26 mouse cellular contexts compared by ENCODE assay signal in genomic region chr15:102723358-102724135, GRCm38 (mm10). TPM values are rescaled to one million over a fixed set of nuclear protein-coding genes. Genes with fewer than 3 reads are reported as not detected.
DNase-seq lines count a peak whose midpoint lies in the region; ATAC-seq and TF ChIP-seq lines count a peak whose summit lies in the region.
"Had no signal": no experiment of that assay in that cellular context is flagged by ENCODE, and none has a peak within 500 bp of the region (broad histone marks: within the 10 kb centered on the region; RNA-seq: fewer than 3 reads in every experiment).

No protein-coding gene starts in this region.

- H3K27me3 ChIP-seq in heart, embryonic 15.5 days, result no peaks in the 10 kb centered on the region
- H3K27me3 ChIP-seq in C2C12 (ENCODE audit: control insufficient read depth, insufficient read depth, insufficient read length), result no peaks in the 10 kb centered on the region
- peaks cover 10% of the 10 kb centered on the region; the same call in 1 of the 2 replicates for H3K27me3 ChIP-seq in forebrain, embryonic 10.5 days (ENCODE audit: poor library complexity, severe bottlenecking)
- H3K27me3 ChIP-seq: forebrain, embryonic 15.5 days; hindbrain, embryonic 15.5 days had no signal

- H3ac ChIP-seq in C2C12 (ENCODE audit: control insufficient read depth, insufficient read length, low read depth), result no peak overlapping the region

- no peak for ATAC-seq in heart, embryonic 15.5 days (replicated peaks; ENCODE audit: insufficient number of reproducible peaks, insufficient read depth, low FRiP score, low read depth)
- ATAC-seq: CD4-positive, CD25-positive, alpha-beta regulatory T cell, adult 4 months; inflammation-experienced regulatory T-cells, adult 6 months had no signal

- DNase-seq in heart, postnatal 4 days, result no peak
- peak; percentile 28 for DNase-seq in Muller cell, postnatal 12 days (ENCODE audit: inconsistent ontology term)
- DNase-seq in forebrain, embryonic 10.5 days (ENCODE audit: extremely low spot score, low spot score), result no peak
- DNase-seq in ovary, postnatal 10 days (ENCODE audit: low spot score), result no peak
- DNase-seq: adrenal gland, adult 8-10 months; cerebellum, adult 11 months; cerebellum, adult 9-10 months; gastrocnemius, postnatal 25 days; heart, adult 2 months; kidney, adult 11 months; kidney, postnatal 14 days; layer of hippocampus, adult 9-11 months; liver; retina, postnatal 1 day; right cerebral cortex, postnatal 14 days; thymus, postnatal 4 days had no signal

- WGBS in heart, embryonic 15.5 days, result 73% methylated on average over 10 of the region's 10 CpGs
- WGBS in forebrain, embryonic 10.5 days, result 92% methylated on average over 10 of the region's 10 CpGs

- H3K4me2 ChIP-seq in heart, embryonic 15.5 days, result no peak overlapping the region
- H3K4me2 ChIP-seq: forebrain, embryonic 15.5 days had no signal

- H3K36me3 ChIP-seq in heart, embryonic 15.5 days, result peaks cover 8% of the 10 kb centered on the region; the same call in 1 of the 2 replicates
- no peaks in the 10 kb centered on the region for H3K36me3 ChIP-seq in C2C12 (ENCODE audit: control insufficient read depth, insufficient read depth)
- H3K36me3 ChIP-seq in forebrain, embryonic 10.5 days (replicated peaks), result no peaks in the 10 kb centered on the region

- H3K9me3 ChIP-seq in heart, embryonic 15.5 days (replicated peaks), result no peaks in the 10 kb centered on the region
- no peaks in the 10 kb centered on the region for H3K9me3 ChIP-seq in forebrain, embryonic 10.5 days
- H3K9me3 ChIP-seq: forebrain, embryonic 15.5 days; hindbrain, embryonic 10.5 days; hindbrain, embryonic 15.5 days; midbrain, embryonic 13.5 days had no signal

- no peaks in the 10 kb centered on the region for H3K79me3 ChIP-seq in C2C12 (ENCODE audit: low read depth)

- H3K27ac ChIP-seq in heart, embryonic 15.5 days, result peak overlapping the region; percentile 93; the same call in 1 of the 2 replicates
- H3K27ac ChIP-seq in forebrain, embryonic 10.5 days, result no peak overlapping the region
- H3K27ac ChIP-seq: liver, embryonic 14.5 days; macrophage; midbrain, embryonic 13.5 days had no signal

- no peak overlapping the region for H3K9ac ChIP-seq in heart, embryonic 15.5 days
- H3K9ac ChIP-seq: forebrain, embryonic 15.5 days; hindbrain, embryonic 15.5 days; liver, embryonic 14.5 days; midbrain, embryonic 13.5 days had no signal

- no peak for TF ChIP-seq CTCF in C2C12 (IDR thresholded peaks at IDR 0.05; ENCODE audit: control insufficient read depth, insufficient read depth, insufficient read length)

- H3K79me2 ChIP-seq in C2C12 (ENCODE audit: control insufficient read depth, insufficient read depth), result no peaks in the 10 kb centered on the region

- H3K4me3 ChIP-seq in heart, embryonic 15.5 days, result no peak overlapping the region
- no peak overlapping the region for H3K4me3 ChIP-seq in C2C12 (ENCODE audit: insufficient read depth, poor library complexity, severe bottlenecking)
- H3K4me3 ChIP-seq in forebrain, embryonic 10.5 days, result no peak overlapping the region
- H3K4me3 ChIP-seq: forebrain, embryonic 15.5 days; heart, adult 2 months; midbrain, embryonic 13.5 days had no signal

- H3K4me1 ChIP-seq in heart, embryonic 15.5 days (replicated peaks), result peaks cover 22% of the 10 kb centered on the region
- peaks cover 19% of the 10 kb centered on the region for H3K4me1 ChIP-seq in forebrain, embryonic 10.5 days

TF ChIP-seq in C2C12, 6 proteins besides CTCF, POLR2A, EP300 and RAD21:
- peak; percentile 93 for TF ChIP-seq MAX (IDR thresholded peaks at IDR 0.05)
- TF ChIP-seq CEBPB (IDR thresholded peaks at IDR 0.05; ENCODE audit: low read depth), result no peak
- peak; percentile 55 for TF ChIP-seq FOSL1 (IDR thresholded peaks at IDR 0.05; ENCODE audit: insufficient read depth, low read length, poor library complexity, severe bottlenecking)
- TF ChIP-seq MYOD1 (IDR thresholded peaks at IDR 0.05; ENCODE audit: control insufficient read depth, insufficient read length, low read depth), result peak; percentile 55
- TF ChIP-seq MYOG (IDR thresholded peaks at IDR 0.05; ENCODE audit: control insufficient read depth, extremely low read depth, insufficient read length), result no peak
- peak; percentile 91 for TF ChIP-seq USF1 (IDR thresholded peaks at IDR 0.05; ENCODE audit: low read depth)
TF ChIP-seq in C2C12: peak in this region for 4.

RNA-seq across cellular contexts. Expression of gene Calcoco1, which starts 1.6 kb away (rescaled TPM):
- polyA plus RNA-seq in heart, embryonic 15.5 days (2015; fragmentation: Nextera tagmentation; extraction: Ambion mirVana), result 62.8 and 79.1 TPM in 2 replicates
- total RNA-seq in heart, postnatal 4 days (2021), result 10 to 100 TPM; 65.6 to 71.0 TPM
- 25.7 TPM for polyA plus RNA-seq in C2C12 (2012; fragmentation: generic; extraction: Trizol)
- 21.9 and 24.0 TPM in 2 replicates for polyA plus RNA-seq in forebrain, embryonic 10.5 days (2016; fragmentation: Nextera tagmentation; extraction: Ambion mirVana)

RNA-seq across cellular contexts. Expression of gene Atp5g2, which starts 51.4 kb away (rescaled TPM):
- 58.1 and 78.1 TPM in 2 replicates for polyA plus RNA-seq in heart, embryonic 15.5 days (2015; fragmentation: Nextera tagmentation; extraction: Ambion mirVana)
- 10 to 100 TPM; 34.9 to 35.2 TPM for total RNA-seq in heart, postnatal 4 days (2021)
- polyA plus RNA-seq in C2C12 (2012; fragmentation: generic; extraction: Trizol), result 933 TPM
- 65.1 and 69.2 TPM in 2 replicates for polyA plus RNA-seq in forebrain, embryonic 10.5 days (2016; fragmentation: Nextera tagmentation; extraction: Ambion mirVana)

Comparison
In these comparisons a context has a peak if more than half of its experiments do, and no peak if none do; other contexts are left out.
1. RNA of gene Atp5g2, which starts 51.4 kb away (polyA plus RNA-seq): 933 TPM in C2C12 (single experiment); 58.1 to 78.1 TPM in heart, embryonic 15.5 days and 65.1 to 69.2 TPM in forebrain, embryonic 10.5 days; every median in the first group is over 10 times any median in the second.